Mouse (Mus musculus) megakaryocyte, embryonic 14.5 days (primary cell): ENCODE measurements around the gene Evpl. TPM values are rescaled to one million over a fixed set of nuclear protein-coding genes. Genes with fewer than 3 reads are reported as not detected.
"Not testable (repeated sequence)": the region's sequence is repeated elsewhere in the genome, so short reads cannot be mapped to it uniquely, and the experiment has no call there.

Experiments
- H3K27me3 ChIP-seq: replicated peaks from 2 replicates; pipeline ENCODE3; 2012; ENCODE audit warnings: inconsistent platforms
- H3K36me3 ChIP-seq: replicated peaks from 2 replicates; pipeline ENCODE3; 2012; ENCODE audit warnings: low read length, inconsistent platforms, mixed read lengths
- H3K4me1 ChIP-seq: 2 replicates; pipeline ENCODE4 v1.6.1; 2012; ENCODE audit warnings: inconsistent platforms
- H3K4me3 ChIP-seq: replicated peaks from 2 replicates; pipeline ENCODE3; 2012; ENCODE audit warnings: moderate library complexity, mild to moderate bottlenecking, inconsistent platforms
- H3K9me3 ChIP-seq: 2 replicates; pipeline ENCODE4 v1.6.1; 2012; ENCODE audit warnings: inconsistent platforms
- FLI1 ChIP-seq: IDR thresholded peaks from 2 replicates; pipeline ENCODE4 v1.6.1; 2012; ENCODE audit warnings: low read length, inconsistent platforms, mixed read lengths
- GATA1 ChIP-seq: IDR thresholded peaks from 3 replicates; pipeline ENCODE4 v1.6.1; 2012; ENCODE audit warnings: mixed read lengths, low read length, inconsistent platforms, borderline replicate concordance
- polyA plus RNA-seq: library from polyadenylated mRNA; stranded (reverse); fragments of >175 nt; gene quantifications from 2 replicates; pipeline ENCODE4 v1.2.3, GENCODE M21; 2012; ENCODE audit warnings: low replicate concordance; ENCODE audit not compliant: insufficient read depth

Evpl gene
- 0.34 TPM in 1 of 2 replicates, not detected in the other for polyA plus RNA-seq

- H3K9me3 ChIP-seq = 0 out of 2 replicates have a peak, but pooled peaks cover under 1% of the 10 kb centered on the region
- H3K36me3 ChIP-seq = peaks cover 5% of the 10 kb centered on the region
- no peak for TF ChIP-seq FLI1
- no peak for TF ChIP-seq GATA1
- peaks cover 6% of the 10 kb centered on the region for H3K4me1 ChIP-seq
- H3K27me3 ChIP-seq = peaks cover 61% of the 10 kb centered on the region
- H3K4me3 ChIP-seq = no peak within 1 kb of the TSS
These were observed at the start of gene Evpl for GRCm38 (mm10) chr11:116237742-116238395. Gene Evpl, minus strand, starts transcription at chr11:116238077.

- H3K9me3 ChIP-seq = peaks cover 23% of the 10 kb centered on the region
- TF ChIP-seq GATA1 (no peak), FLI1 (no peak)
- H3K27me3 ChIP-seq = peaks cover 38% of the 10 kb centered on the region
- peaks cover 25% of the 10 kb centered on the region for H3K4me1 ChIP-seq
- H3K36me3 ChIP-seq = peaks cover 53% of the 10 kb centered on the region
- H3K4me3 ChIP-seq = no peak overlapping the region
These were observed 49.5 kb upstream of the Evpl start for GRCm38 (mm10) chr11:116287351-116287750.

- TF ChIP-seq FLI1 (no peak), GATA1 (no peak)
- H3K27me3 ChIP-seq = peaks cover 54% of the 10 kb centered on the region
- H3K36me3 ChIP-seq = peaks cover 37% of the 10 kb centered on the region
- peaks cover 23% of the 10 kb centered on the region for H3K9me3 ChIP-seq
- peaks cover 38% of the 10 kb centered on the region for H3K4me1 ChIP-seq
- no peak overlapping the region for H3K4me3 ChIP-seq
These were observed 47.9 kb upstream of the Evpl start for GRCm38 (mm10) chr11:116285770-116286191.

GRCm38 (mm10) chr11:116283982-116284381 lies 46.1 kb upstream of the Evpl start:
- no peak overlapping the region for H3K4me3 ChIP-seq
- H3K27me3 ChIP-seq = peaks cover 64% of the 10 kb centered on the region
- peaks cover 19% of the 10 kb centered on the region for H3K36me3 ChIP-seq
- H3K9me3 ChIP-seq = peaks cover 27% of the 10 kb centered on the region
- TF ChIP-seq GATA1 (no peak), FLI1 (no peak)
- H3K4me1 ChIP-seq = peaks cover 33% of the 10 kb centered on the region

GRCm38 (mm10) chr11:116282912-116283521 lies 45.1 kb upstream of the Evpl start:
- TF ChIP-seq GATA1 = no peak
- Histone ChIP-seq H3K36me3 (peaks cover 9% of the 10 kb centered on the region), H3K4me3 (peak overlapping the region; percentile 83), H3K9me3 (peaks cover 27% of the 10 kb centered on the region), H3K27me3 (peaks cover 65% of the 10 kb centered on the region), H3K4me1 (peaks cover 33% of the 10 kb centered on the region)

GRCm38 (mm10) chr11:116282089-116282488 lies 44.2 kb upstream of the Evpl start:
- Histone ChIP-seq H3K9me3 (peaks cover 27% of the 10 kb centered on the region), H3K4me3 (peak overlapping the region; percentile 90), H3K36me3 (peaks cover under 1% of the 10 kb centered on the region), H3K27me3 (peaks cover 68% of the 10 kb centered on the region), H3K4me1 (peaks cover 28% of the 10 kb centered on the region)
- no peak for TF ChIP-seq GATA1
- no peak for TF ChIP-seq FLI1

GRCm38 (mm10) chr11:116281671-116282070 lies 43.8 kb upstream of the Evpl start:
- peaks cover 27% of the 10 kb centered on the region for H3K9me3 ChIP-seq
- no peaks in the 10 kb centered on the region for H3K36me3 ChIP-seq
- TF ChIP-seq GATA1 = no peak
- TF ChIP-seq FLI1 = no peak
- peak overlapping the region; percentile 90 for H3K4me3 ChIP-seq
- peaks cover 28% of the 10 kb centered on the region for H3K4me1 ChIP-seq
- peaks cover 68% of the 10 kb centered on the region for H3K27me3 ChIP-seq

GRCm38 (mm10) chr11:116280751-116281663 lies 43.1 kb upstream of the Evpl start, which contains the start of gene Galr2:
Gene Galr2, plus strand, starts transcription at chr11:116280939.
- H3K4me3 ChIP-seq = peak within 1 kb of the TSS; percentile 90
- H3K9me3 ChIP-seq = peaks cover 27% of the 10 kb centered on the region
- TF ChIP-seq GATA1 (no peak), FLI1 (no peak)
- peaks cover 28% of the 10 kb centered on the region for H3K4me1 ChIP-seq
- no peaks in the 10 kb centered on the region for H3K36me3 ChIP-seq
- peaks cover 66% of the 10 kb centered on the region for H3K27me3 ChIP-seq

- peaks cover 28% of the 10 kb centered on the region for H3K27me3 ChIP-seq
- H3K4me3 ChIP-seq, H3K36me3 ChIP-seq, H3K9me3 ChIP-seq: not testable (repeated sequence)
- H3K4me1 ChIP-seq = peaks cover 33% of the 10 kb centered on the region
These were observed 39.3 kb upstream of the Evpl start for GRCm38 (mm10) chr11:116277184-116277583.
